Mouse (Mus musculus) MEL (cell line): ENCODE results near the gene Cd44. TPM values are rescaled to one million over a fixed set of nuclear protein-coding genes. Genes with fewer than 3 reads are reported as not detected.

Experiments used
- DNase-seq: peaks from one replicate; pipeline ENCODE4 v3.0.0; 2011; ENCODE audit warnings: low read depth, low spot score
- H3K27ac ChIP-seq: 2 replicates; pipeline ENCODE4 v1.5.1; 2012; ENCODE audit warnings: low read depth, mild to moderate bottlenecking, control low read depth, low read length, moderate library complexity; ENCODE audit not compliant: control insufficient read depth
- H3K27me3 ChIP-seq, 2 experiments: fragments of 150-350 bp in 1 of 2; sonication (generic) in 1 of 2; 2 replicates each; pipeline ENCODE4 v1.6.1; 2012; ENCODE audit warnings: low read length in 2 of 2, mild to moderate bottlenecking in 2 of 2, improper control_type of control experiment in 1 of 2, moderate library complexity in 1 of 2; ENCODE audit not compliant: insufficient read depth in 2 of 2, control insufficient read depth in 1 of 2
- H3K36me3 ChIP-seq, 2 experiments: 2 replicates each; pipeline ENCODE4 v1.6.1; 2012 to 2014; ENCODE audit warnings: low read length in 2 of 2, improper control_type of control experiment in 1 of 2, inconsistent platforms in 1 of 2, mild to moderate bottlenecking in 1 of 2; ENCODE audit not compliant: insufficient read depth in 2 of 2, control insufficient read depth in 1 of 2
- H3K4me1 ChIP-seq, 2 experiments: fragments of 150-350 bp in 1 of 2; sonication (generic) in 1 of 2; 2 replicates each; pipeline ENCODE4 v1.6.1; 2012; ENCODE audit warnings: low read length in 2 of 2, improper control_type of control experiment in 1 of 2, mild to moderate bottlenecking in 1 of 2; ENCODE audit not compliant: insufficient read depth in 2 of 2, control insufficient read depth in 1 of 2
- H3K4me3 ChIP-seq, 2 experiments: fragments of 150-350 bp in 1 of 2; sonication (generic) in 1 of 2; 2 replicates each; pipeline ENCODE4 v1.5.1; 2012; ENCODE audit warnings: low read depth in 2 of 2, low read length in 2 of 2, mild to moderate bottlenecking in 2 of 2, moderate library complexity in 2 of 2, control low read depth in 1 of 2, improper control_type of control experiment in 1 of 2; ENCODE audit not compliant: control insufficient read depth in 1 of 2, insufficient read depth in 1 of 2
- H3K79me2 ChIP-seq: 2 replicates; pipeline ENCODE4 v1.6.1; 2012; ENCODE audit warnings: mild to moderate bottlenecking, low read length, moderate library complexity; ENCODE audit not compliant: control insufficient read depth, poor library complexity, insufficient read depth
- H3K9ac ChIP-seq: 2 replicates; pipeline ENCODE4 v1.6.1; 2012; ENCODE audit warnings: low read depth, mild to moderate bottlenecking, control low read depth, low read length, moderate library complexity; ENCODE audit not compliant: control insufficient read depth, poor library complexity, severe bottlenecking
- H3K9me3 ChIP-seq: fragments of 150-350 bp; sonication (generic); replicated peaks from 2 replicates; pipeline ENCODE4 v1.6.1; 2012; ENCODE audit warnings: mild to moderate bottlenecking, low read length, improper control_type of control experiment, moderate library complexity; ENCODE audit not compliant: insufficient read depth
- BHLHE40 ChIP-seq: IDR thresholded peaks from 2 replicates; pipeline ENCODE4 v1.6.1; 2012; ENCODE audit warnings: low read depth, mild to moderate bottlenecking, inconsistent platforms, low read length, improper control_type of control experiment, borderline replicate concordance
- CHD1 ChIP-seq: IDR thresholded peaks from 2 replicates; pipeline ENCODE4 v1.6.1; 2012; ENCODE audit warnings: low read depth, mild to moderate bottlenecking, inconsistent platforms, low read length, improper control_type of control experiment
- CHD2 ChIP-seq: IDR thresholded peaks from 2 replicates; pipeline ENCODE4 v1.6.1; 2011; ENCODE audit warnings: low read length, improper control_type of control experiment
- CTCF ChIP-seq, 3 experiments: IDR thresholded peaks in 2 of 3; conservative IDR thresholded peaks in 1 of 3; 2 replicates each; pipeline ENCODE4 v1.5.1; 2011 to 2012; ENCODE audit warnings: low read length in 3 of 3, low read depth in 2 of 3, mild to moderate bottlenecking in 2 of 3, improper control_type of control experiment in 1 of 3, inconsistent platforms in 1 of 3, mixed read lengths in 1 of 3, moderate library complexity in 1 of 3; ENCODE audit not compliant: control insufficient read depth in 1 of 3, insufficient read depth in 1 of 3, poor library complexity in 1 of 3, severe bottlenecking in 1 of 3
- E2F4 ChIP-seq: IDR thresholded peaks from 2 replicates; pipeline ENCODE4 v1.6.1; 2011; ENCODE audit warnings: low read depth, low read length, improper control_type of control experiment, borderline replicate concordance
- EP300 ChIP-seq, 2 experiments: IDR thresholded peaks; 2 replicates each; pipeline ENCODE4 v1.6.1; 2011; ENCODE audit warnings: improper control_type of control experiment in 2 of 2, low read length in 2 of 2, low read depth in 1 of 2, mild to moderate bottlenecking in 1 of 2
- GABPA ChIP-seq: IDR thresholded peaks from 2 replicates; pipeline ENCODE4 v1.6.1; 2012; ENCODE audit warnings: low read depth, mild to moderate bottlenecking, inconsistent platforms, low read length, improper control_type of control experiment, moderate library complexity
- GATA1 ChIP-seq: IDR thresholded peaks from 2 replicates; pipeline ENCODE4 v1.6.1; 2011; ENCODE audit warnings: low read depth, low read length, improper control_type of control experiment
- HCFC1 ChIP-seq: IDR thresholded peaks from 2 replicates; pipeline ENCODE4 v1.6.1; 2012; ENCODE audit warnings: low read depth, mild to moderate bottlenecking, inconsistent platforms, low read length, improper control_type of control experiment, moderate library complexity
- JUND ChIP-seq: IDR thresholded peaks from 2 replicates; pipeline ENCODE4 v1.6.1; 2011; ENCODE audit warnings: low read depth, mild to moderate bottlenecking, improper control_type of control experiment, low read length
- MXI1 ChIP-seq: IDR thresholded peaks from 2 replicates; pipeline ENCODE4 v1.6.1; 2011; ENCODE audit warnings: mild to moderate bottlenecking, low read depth, low read length, improper control_type of control experiment
- MYC ChIP-seq: IDR thresholded peaks from 2 replicates; pipeline ENCODE4 v1.6.1; 2011; ENCODE audit warnings: low read depth, mild to moderate bottlenecking, low read length, improper control_type of control experiment, moderate library complexity
- NRF1 ChIP-seq: IDR thresholded peaks from 2 replicates; pipeline ENCODE4 v1.6.1; 2014; ENCODE audit warnings: low read depth, mild to moderate bottlenecking, inconsistent platforms, low read length, improper control_type of control experiment, moderate library complexity; ENCODE audit not compliant: poor library complexity, insufficient read depth, severe bottlenecking
- POLR2A ChIP-seq, 2 experiments: IDR thresholded peaks; 2 replicates each; pipeline ENCODE4 v1.6.1; 2011 to 2012; ENCODE audit warnings: low read length in 2 of 2, mild to moderate bottlenecking in 2 of 2, control low read depth in 1 of 2, improper control_type of control experiment in 1 of 2, low read depth in 1 of 2, moderate library complexity in 1 of 2; ENCODE audit not compliant: control insufficient read depth in 1 of 2, insufficient read depth in 1 of 2, poor library complexity in 1 of 2
- POLR2AphosphoS2 ChIP-seq: IDR thresholded peaks from 2 replicates; pipeline ENCODE4 v1.6.1; 2011; ENCODE audit warnings: low read length, improper control_type of control experiment
- POLR2AphosphoS5 ChIP-seq: IDR thresholded peaks from 2 replicates; pipeline ENCODE4 v1.6.1; 2012; ENCODE audit warnings: low read depth, borderline replicate concordance, mild to moderate bottlenecking, inconsistent platforms, low read length, moderate library complexity, mixed read lengths
- RAD21 ChIP-seq: IDR thresholded peaks from 2 replicates; pipeline ENCODE4 v1.6.1; 2011; ENCODE audit warnings: mild to moderate bottlenecking, low read depth, low read length, improper control_type of control experiment
- RCOR1 ChIP-seq: IDR thresholded peaks from 2 replicates; pipeline ENCODE4 v1.6.1; 2012; ENCODE audit warnings: low read depth, mild to moderate bottlenecking, inconsistent platforms, low read length, improper control_type of control experiment
- SIN3A ChIP-seq: IDR thresholded peaks from 2 replicates; pipeline ENCODE4 v1.6.1; 2012; ENCODE audit warnings: low read length, improper control_type of control experiment, inconsistent platforms
- SMC3 ChIP-seq: IDR thresholded peaks from 2 replicates; pipeline ENCODE4 v1.6.1; 2011; ENCODE audit warnings: low read depth, low read length, improper control_type of control experiment
- TAL1 ChIP-seq: IDR thresholded peaks from 2 replicates; pipeline ENCODE4 v1.6.1; 2012; ENCODE audit warnings: mild to moderate bottlenecking, inconsistent platforms, low read length, moderate library complexity, mixed read lengths
- UBTF ChIP-seq: IDR thresholded peaks from 2 replicates; pipeline ENCODE4 v1.6.1; 2012; ENCODE audit warnings: low read depth, mild to moderate bottlenecking, inconsistent platforms, low read length, improper control_type of control experiment, moderate library complexity, borderline replicate concordance; ENCODE audit not compliant: insufficient read depth
- USF1 ChIP-seq: IDR thresholded peaks from 2 replicates; pipeline ENCODE4 v1.6.1; 2014; ENCODE audit warnings: low read depth, mild to moderate bottlenecking, inconsistent platforms, low read length, improper control_type of control experiment, moderate library complexity
- USF2 ChIP-seq, 2 experiments: IDR thresholded peaks; 2 replicates each; pipeline ENCODE4 v1.6.1; 2011 to 2012; ENCODE audit warnings: improper control_type of control experiment in 2 of 2, low read length in 2 of 2, borderline replicate concordance in 1 of 2, inconsistent platforms in 1 of 2, low read depth in 1 of 2, mild to moderate bottlenecking in 1 of 2; ENCODE audit not compliant: insufficient read depth in 1 of 2
- ZC3H11A ChIP-seq: IDR thresholded peaks from 2 replicates; pipeline ENCODE4 v1.6.1; 2012; ENCODE audit warnings: low read depth, mild to moderate bottlenecking, inconsistent platforms, low read length, improper control_type of control experiment
- ZKSCAN1 ChIP-seq: IDR thresholded peaks from 2 replicates; pipeline ENCODE4 v1.6.1; 2012; ENCODE audit warnings: low read depth, mild to moderate bottlenecking, inconsistent platforms, low read length, improper control_type of control experiment, moderate library complexity
- ZMIZ1 ChIP-seq: IDR thresholded peaks from 2 replicates; pipeline ENCODE4 v1.6.1; 2012; ENCODE audit warnings: low read depth, mild to moderate bottlenecking, inconsistent platforms, low read length, improper control_type of control experiment, moderate library complexity
- polyA plus RNA-seq, 2 experiments: library from polyadenylated mRNA; stranded (reverse) in 1 of 2; unstranded in 1 of 2; fragments of >175 nt in 1 of 2; fragments of >200 nt in 1 of 2; gene quantifications; 2 replicates each; pipeline versions ENCODE4 v1.2.1 to v1.2.4; 2012; ENCODE audit warnings: low replicate concordance in 2 of 2, low read depth in 1 of 2; ENCODE audit not compliant: insufficient read length in 2 of 2, insufficient read depth in 1 of 2, missing spikeins in 1 of 2
- total RNA-seq: library from RNA; depleted of rRNA; stranded (reverse); fragments of 300-350 nt; gene quantifications from 2 replicates; pipeline ENCODE4 v1.2.3, GENCODE M21; 2012

The Cd44 gene
- total and polyA plus RNA-seq, 3 experiments = 43.8 to 226 (median 53.9) TPM

GRCm38 (mm10) chr2:102947846-102948480 is 46.5 kb upstream of the Cd44 start:
- Histone ChIP-seq H3K36me3 (peaks cover 0 to 30% of the 10 kb centered on the region in 2 experiments; a peak in 2 of 4 replicates), H3K27ac (peak overlapping the region; percentile 47), H3K4me3 (no peak overlapping the region), H3K4me1 (peaks cover 0 to 33% of the 10 kb centered on the region in 2 experiments; a peak in 3 of 4 replicates), H3K27me3 (no peaks in the 10 kb centered on the region), H3K79me2 (no peaks in the 10 kb centered on the region), H3K9ac (no peak overlapping the region), H3K9me3 (no peaks in the 10 kb centered on the region)
- TF ChIP-seq ZKSCAN1 = no peak
- TF ChIP-seq SIN3A = no peak
- no peak for TF ChIP-seq EP300 (IDR thresholded peaks at IDR 0.05; ENCODE audit: low read depth in 1 of 2, low read length in 2 of 2)
- no peak for TF ChIP-seq ZC3H11A
- no peak for TF ChIP-seq RAD21
- TF ChIP-seq RCOR1 = no peak
- no peak for TF ChIP-seq GATA1
- no peak for TF ChIP-seq NRF1
- no peak for TF ChIP-seq ZMIZ1
- no peak for TF ChIP-seq E2F4
- no peak for TF ChIP-seq POLR2A (IDR thresholded peaks at IDR 0.05; ENCODE audit: control insufficient read depth in 1 of 2, insufficient read depth in 1 of 2, low read depth in 1 of 2, low read length in 2 of 2, poor library complexity in 1 of 2)
- TF ChIP-seq JUND = no peak
- no peak for TF ChIP-seq CHD1
- DNase-seq = no peak

- peaks cover 0 to 33% of the 10 kb centered on the region in 2 experiments; a peak in 3 of 4 replicates for H3K4me1 ChIP-seq
Measured at GRCm38 (mm10) chr2:102945111-102945510, 43.6 kb upstream of the Cd44 start.

More at GRCm38 (mm10) chr2:102945111-102945510, 43.6 kb upstream of the Cd44 start:
- Histone ChIP-seq H3K36me3 (peaks cover 0 to 30% of the 10 kb centered on the region in 2 experiments; a peak in 2 of 4 replicates), H3K9me3 (no peaks in the 10 kb centered on the region), H3K27ac (no peak overlapping the region), H3K4me3 (no peak overlapping the region), H3K9ac (no peak overlapping the region), H3K79me2 (no peaks in the 10 kb centered on the region), H3K27me3 (peaks cover 0 to 3% of the 10 kb centered on the region in 2 experiments; a peak in 2 of 4 replicates)
- no peak for DNase-seq
- TF ChIP-seq POLR2AphosphoS5 (no peak), MYC (no peak), ZMIZ1 (no peak), BHLHE40 (no peak), CHD2 (no peak), HCFC1 (no peak), TAL1 (no peak), UBTF (no peak), NRF1 (no peak), USF2 (IDR thresholded peaks at IDR 0.05; ENCODE audit: borderline replicate concordance in 1 of 2, insufficient read depth in 1 of 2, low read depth in 1 of 2, low read length in 2 of 2) (no peak), MXI1 (no peak), USF1 (no peak), POLR2AphosphoS2 (no peak), CTCF (IDR thresholded peaks at IDR 0.05 in 2 of 3, conservative IDR thresholded peaks at IDR 0.05 in 1 of 3; ENCODE audit: control insufficient read depth in 1 of 3, insufficient read depth in 1 of 3, low read depth in 2 of 3, low read length in 3 of 3, poor library complexity in 1 of 3, severe bottlenecking in 1 of 3) (no peak), GATA1 (no peak), SMC3 (no peak), GABPA (no peak)
